Mouse (Mus musculus) liver, postnatal 0 days (tissue): ENCODE measurements around the gene Nap1l1.

Experiments used
- CTCF ChIP-seq: sonication (generic); IDR thresholded peaks from 2 replicates; pipeline ENCODE4 v1.5.1; 2016; ENCODE audit warnings: antibody characterized with exemption, low read depth
- EP300 ChIP-seq: IDR thresholded peaks from 2 replicates; pipeline ENCODE4 v1.6.1; 2016; ENCODE audit warnings: antibody characterized with exemption, low read depth, mild to moderate bottlenecking

- TF ChIP-seq EP300 (no peak), CTCF (no peak)
Measured at GRCm38 (mm10) chr10:111503716-111504115, 30.7 kb downstream of the Nap1l1 start.
